Mouse (Mus musculus) stomach, postnatal 0 days (tissue): Measurements from ENCODE around the gene Gm11937. TPM values are rescaled to one million over a fixed set of nuclear protein-coding genes. Genes with fewer than 3 reads are reported as not detected.
"Not testable (repeated sequence)": the region's sequence is repeated elsewhere in the genome, so short reads cannot be mapped to it uniquely, and the experiment has no call there.

Experiments
- ATAC-seq: fragments of 200-750 bp; cut with Nextera tagmentation; 2 replicates; pipeline ENCODE4 v1.8.0; 2017; ENCODE audit not compliant: low FRiP score, low TSS enrichment
- DNase-seq: peaks from one replicate; pipeline ENCODE4 v3.0.0-alpha.2; 2016; ENCODE audit warnings: low spot score
- H3K27ac ChIP-seq: fragments of 300-500 bp; sonication (generic); replicated peaks from 2 replicates; pipeline ENCODE4 v1.5.1; 2014; ENCODE audit warnings: mild to moderate bottlenecking, control low read depth
- H3K27me3 ChIP-seq: fragments of 300-500 bp; sonication (generic); 2 replicates; pipeline ENCODE4 v1.6.1; 2014; ENCODE audit warnings: low read length; ENCODE audit not compliant: control insufficient read depth, insufficient read depth
- H3K36me3 ChIP-seq: fragments of 300-500 bp; sonication (generic); 2 replicates; pipeline ENCODE4 v1.6.1; 2014; ENCODE audit warnings: low read length, mixed read lengths; ENCODE audit not compliant: control insufficient read depth, insufficient read depth
- H3K4me1 ChIP-seq: fragments of 300-500 bp; sonication (generic); replicated peaks from 2 replicates; pipeline ENCODE4 v1.6.1; 2014; ENCODE audit warnings: antibody characterized with exemption; ENCODE audit not compliant: control insufficient read depth, insufficient read depth
- H3K4me2 ChIP-seq: fragments of 300-500 bp; sonication (generic); replicated peaks from 2 replicates; pipeline ENCODE4 v1.6.1; 2014; ENCODE audit warnings: low read depth, mild to moderate bottlenecking, control low read depth, moderate library complexity
- H3K4me3 ChIP-seq: fragments of 300-500 bp; sonication (generic); 2 replicates; pipeline ENCODE4 v1.5.1; 2014; ENCODE audit warnings: low read depth, low read length, control low read depth
- H3K9ac ChIP-seq: fragments of 300-500 bp; sonication (generic); 2 replicates; pipeline ENCODE4 v1.6.1; 2014; ENCODE audit warnings: mild to moderate bottlenecking, low read length, control low read depth, mixed read lengths
- H3K9me3 ChIP-seq: fragments of 300-500 bp; sonication (generic); 2 replicates; pipeline ENCODE4 v1.6.1; 2016; ENCODE audit warnings: low read length; ENCODE audit not compliant: control insufficient read depth
- CTCF ChIP-seq: IDR thresholded peaks from 2 replicates; pipeline ENCODE4 v1.5.1; 2016; ENCODE audit warnings: antibody characterized with exemption, low read depth, mild to moderate bottlenecking, moderate library complexity
- EP300 ChIP-seq: optimal IDR thresholded peaks from 2 replicates; pipeline ENCODE3; 2016; ENCODE audit warnings: antibody characterized with exemption
- WGBS: fragments of 180-500 bp; shearing (Covaris S2); extraction: QIAGEN DNeasy Blood & Tissue Kit; methylation state at CpG from one replicate; pipeline ENCODE4 v1.1.7; 2014; 5-methylcytosine and 5-hydroxymethylcytosine counted together
- polyA plus RNA-seq: library from polyadenylated mRNA; unstranded; fragments of >200 nt; fragmentation: Nextera tagmentation; extraction: Ambion mirVana; gene quantifications from 2 replicates; pipeline ENCODE4 v1.2.1, GENCODE M21; 2015

Gene Gm11937
- polyA plus RNA-seq, 1 experiment from 2014 or later = not detected

- TF ChIP-seq EP300 (no peak), CTCF (no peak)
- no peak overlapping the region for H3K4me2 ChIP-seq
- no peaks in the 10 kb centered on the region for H3K36me3 ChIP-seq
- H3K27ac ChIP-seq = no peak overlapping the region
- H3K9ac ChIP-seq = no peak overlapping the region
- no peaks in the 10 kb centered on the region for H3K27me3 ChIP-seq
- DNase-seq = no peak
- no peak for ATAC-seq
- H3K4me1 ChIP-seq = no peaks in the 10 kb centered on the region
- H3K4me3 ChIP-seq = no peak overlapping the region
- 62% methylated on average over 3 of the region's 3 CpGs for WGBS
- no peaks in the 10 kb centered on the region for H3K9me3 ChIP-seq
These were observed 34.4 kb upstream of the Gm11937 start for GRCm38 (mm10) chr11:99644351-99644750.

- ATAC-seq = not testable (repeated sequence)
These were observed 33.7 kb upstream of the Gm11937 start, which contains the start of gene Krtap4-7 for GRCm38 (mm10) chr11:99643635-99644139. Gene Krtap4-7, minus strand, starts transcription at chr11:99644089.

DNA sequence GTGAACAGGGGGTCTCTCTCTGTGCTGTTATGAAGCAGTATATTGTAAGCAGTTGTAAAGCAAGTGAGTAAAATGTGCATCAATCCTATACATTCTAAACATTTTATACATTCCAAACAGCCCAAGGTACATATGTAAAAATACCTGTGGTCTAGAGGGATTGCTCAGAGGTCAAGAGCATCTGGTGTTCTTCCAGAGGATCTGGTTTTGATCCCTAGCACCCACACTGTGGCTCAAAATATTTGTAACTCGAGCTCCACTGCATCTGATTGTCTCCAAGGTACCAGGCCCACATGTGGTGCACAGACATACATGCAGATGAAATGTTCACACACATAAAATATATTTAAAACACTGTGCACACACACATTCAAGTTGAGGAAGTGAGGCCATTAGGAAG is 30.9 kb upstream of the Gm11937 start:
- Histone ChIP-seq H3K4me1 (no peaks in the 10 kb centered on the region), H3K9me3 (no peaks in the 10 kb centered on the region)
- WGBS = 25% methylated on average over 1 of the region's 1 CpGs

More at GRCm38 (mm10) chr11:99643635-99644139, 33.7 kb upstream of the Gm11937 start, which contains the start of gene Krtap4-7:
- H3K27me3 ChIP-seq, H3K4me2 ChIP-seq, H3K4me3 ChIP-seq, H3K4me1 ChIP-seq, DNase-seq, H3K27ac ChIP-seq, H3K9ac ChIP-seq, H3K9me3 ChIP-seq, H3K36me3 ChIP-seq: not testable (repeated sequence)
- 82% methylated on average over 9 of the region's 9 CpGs for WGBS

GRCm38 (mm10) chr11:99637086-99637485 is 27.1 kb upstream of the Gm11937 start:
- DNase-seq = no peak
- Histone ChIP-seq H3K27ac (no peak overlapping the region), H3K9me3 (no peaks in the 10 kb centered on the region), H3K4me2 (no peak overlapping the region), H3K9ac (no peak overlapping the region), H3K36me3 (no peaks in the 10 kb centered on the region), H3K27me3 (no peaks in the 10 kb centered on the region), H3K4me3 (no peak overlapping the region), H3K4me1 (no peaks in the 10 kb centered on the region)
- TF ChIP-seq CTCF (no peak), EP300 (no peak)
- no peak for ATAC-seq
- 56% methylated on average over 1 of the region's 1 CpGs for WGBS

More for the DNA sequence above, 30.9 kb upstream of the Gm11937 start:
- Histone ChIP-seq H3K27me3 (no peaks in the 10 kb centered on the region), H3K4me3 (no peak overlapping the region), H3K27ac (no peak overlapping the region), H3K4me2 (no peak overlapping the region), H3K36me3 (no peaks in the 10 kb centered on the region), H3K9ac (no peak overlapping the region)
- no peak for TF ChIP-seq EP300
- no peak for TF ChIP-seq CTCF
- ATAC-seq (no peak), DNase-seq (no peak)

DNA sequence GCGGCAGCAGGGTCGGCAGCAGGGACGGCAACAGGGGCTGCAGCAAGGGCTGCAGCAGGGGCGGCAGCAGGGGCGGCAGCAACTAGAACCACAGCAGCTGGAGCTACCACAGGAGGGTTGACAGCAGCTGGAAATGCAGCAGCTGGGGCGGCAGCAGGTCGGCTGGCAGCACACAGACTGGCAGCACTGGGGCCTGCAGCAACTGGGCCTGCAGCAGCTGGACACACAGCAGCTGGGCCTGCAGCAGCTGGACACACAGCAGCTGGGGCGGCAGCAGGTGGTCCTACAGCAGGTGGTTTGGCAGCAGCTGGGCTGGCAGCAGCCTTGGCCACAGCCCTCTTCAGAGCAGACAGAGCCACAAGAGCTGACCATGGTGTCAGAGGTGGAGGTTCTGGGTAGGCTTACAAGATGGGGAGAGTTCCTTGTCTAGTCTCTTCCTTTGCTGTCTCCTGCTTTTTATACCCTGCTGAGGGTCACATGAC is 24.7 kb upstream of the Gm11937 start, which contains the start of gene Krtap4-2:
Krtap4-2 (minus strand) TSS at position 432 of the 482 bp plus-strand sequence.
- Histone ChIP-seq H3K27ac (no peak within 1 kb of the TSS), H3K4me2 (no peak within 1 kb of the TSS), H3K9me3 (no peaks in the 10 kb centered on the region), H3K36me3 (no peaks in the 10 kb centered on the region), H3K4me1 (no peaks in the 10 kb centered on the region), H3K9ac (no peak within 1 kb of the TSS), H3K4me3 (no peak within 1 kb of the TSS), H3K27me3 (no peaks in the 10 kb centered on the region)
- DNase-seq = no peak
- WGBS = 42% methylated on average over 8 of the region's 8 CpGs
- no peak for ATAC-seq
- TF ChIP-seq EP300 (no peak), CTCF (no peak)

GRCm38 (mm10) chr11:99633293-99633692 is 23.3 kb upstream of the Gm11937 start:
- H3K9ac ChIP-seq = no peak overlapping the region
- no peak overlapping the region for H3K4me3 ChIP-seq
- H3K27ac ChIP-seq = no peak overlapping the region
- WGBS = 76% methylated on average over 2 of the region's 2 CpGs
- no peaks in the 10 kb centered on the region for H3K4me1 ChIP-seq
- no peaks in the 10 kb centered on the region for H3K9me3 ChIP-seq
- no peak for ATAC-seq
- DNase-seq = no peak
- no peaks in the 10 kb centered on the region for H3K27me3 ChIP-seq
- no peak overlapping the region for H3K4me2 ChIP-seq
- TF ChIP-seq CTCF = no peak
- TF ChIP-seq EP300 = no peak
- H3K36me3 ChIP-seq = no peaks in the 10 kb centered on the region
